Mouse (Mus musculus): ENCODE data around the gene Pyy.

DNA sequence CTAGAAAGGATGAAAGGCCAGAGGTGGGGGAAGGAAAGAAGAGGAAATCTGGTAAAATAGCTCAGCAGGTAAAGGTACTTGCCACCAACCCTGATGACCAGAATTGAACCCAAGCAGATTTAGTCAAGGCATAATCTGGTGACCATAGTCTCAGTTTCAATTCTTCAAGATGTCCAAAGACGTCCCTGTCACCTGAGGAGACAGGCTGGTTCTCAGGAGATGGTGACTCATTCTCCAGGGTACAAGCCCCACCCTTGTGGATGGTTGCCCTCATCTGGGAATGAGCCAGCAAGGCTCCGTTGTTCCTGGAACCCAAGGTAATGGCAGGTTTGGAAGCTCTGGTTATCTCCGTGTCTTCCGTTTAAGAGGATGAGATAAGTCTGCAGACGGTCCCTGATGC is 3.9 kb upstream of the Pyy start:
- TF ChIP-seq CTCF (IDR thresholded peaks at IDR 0.05; ENCODE audit: low read depth) (no peak), EP300 (IDR thresholded peaks at IDR 0.05; ENCODE audit: low read depth) (no peak)
